Mouse (Mus musculus): ENCODE data around the gene Rptor.
A peak's percentile ranks its signal among the peaks of the same experiment; 100 is the strongest.
"Not testable (repeated sequence)": the region's sequence is repeated elsewhere in the genome, so short reads cannot be mapped to it uniquely, and the experiment has no call there.

Gene Rptor

DNA sequence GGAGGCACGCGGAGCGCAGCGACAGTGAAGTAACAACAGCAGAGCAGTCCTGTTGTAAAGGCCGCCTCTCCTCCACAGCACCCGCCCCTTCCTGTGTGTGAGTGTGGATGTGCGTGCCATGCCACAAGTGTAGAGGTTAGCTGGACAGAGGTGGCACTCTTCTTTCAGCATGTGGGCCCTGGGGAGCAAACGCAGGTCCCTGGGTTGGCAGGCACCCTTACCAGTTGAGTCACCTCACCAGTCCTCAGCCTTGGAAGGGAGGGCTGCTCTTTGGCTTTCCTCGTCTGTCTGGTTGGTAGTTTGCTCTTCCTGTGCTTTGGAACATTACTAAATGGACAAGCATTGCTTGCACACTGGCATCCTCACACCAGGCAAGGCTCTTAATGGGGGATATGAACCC lies 50.6 kb downstream of the Rptor start:
- no peak for DNase-seq (ENCODE audit: low read depth)

DNA sequence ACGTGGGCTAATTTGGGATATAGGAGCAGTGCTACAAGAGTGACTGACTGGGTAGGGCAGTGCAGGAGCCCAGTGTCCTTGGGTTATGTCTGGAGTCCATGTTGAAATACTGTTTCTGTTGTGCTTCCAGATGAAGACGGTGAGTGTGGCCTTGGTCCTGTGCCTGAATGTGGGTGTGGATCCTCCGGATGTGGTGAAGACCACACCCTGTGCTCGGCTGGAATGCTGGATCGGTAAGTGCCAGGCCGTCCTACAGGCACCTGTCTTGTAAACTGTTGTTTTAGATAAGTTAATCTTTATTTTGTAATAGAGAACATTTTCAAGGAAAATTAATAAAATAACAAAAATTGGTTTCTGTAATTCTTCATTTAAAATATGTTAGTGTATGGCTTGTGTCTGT lies 54.8 kb downstream of the Rptor start:
- no peak for DNase-seq (ENCODE audit: low read depth)

DNA sequence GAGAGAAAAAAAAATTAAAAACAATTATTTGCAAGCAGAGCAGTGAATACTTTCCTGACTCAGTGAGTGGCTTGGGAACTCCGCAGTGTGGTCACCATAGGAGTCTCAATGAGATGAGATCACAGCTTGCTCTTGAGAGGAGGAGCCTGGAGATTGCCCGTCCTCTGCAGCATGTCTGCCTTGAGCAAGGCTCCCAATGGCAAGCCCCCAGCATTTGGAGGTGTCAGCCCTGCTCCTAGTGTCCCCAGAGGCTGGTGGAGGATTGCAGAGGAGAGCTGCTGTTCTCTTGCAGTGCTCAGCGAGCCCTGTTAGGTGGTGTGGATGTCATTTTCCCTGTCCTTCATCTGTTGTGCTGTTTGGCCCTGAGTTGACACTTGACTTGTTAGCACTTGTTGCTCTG lies 56.6 kb downstream of the Rptor start:
- DNase-seq (ENCODE audit: low read depth), result no peak

DNA sequence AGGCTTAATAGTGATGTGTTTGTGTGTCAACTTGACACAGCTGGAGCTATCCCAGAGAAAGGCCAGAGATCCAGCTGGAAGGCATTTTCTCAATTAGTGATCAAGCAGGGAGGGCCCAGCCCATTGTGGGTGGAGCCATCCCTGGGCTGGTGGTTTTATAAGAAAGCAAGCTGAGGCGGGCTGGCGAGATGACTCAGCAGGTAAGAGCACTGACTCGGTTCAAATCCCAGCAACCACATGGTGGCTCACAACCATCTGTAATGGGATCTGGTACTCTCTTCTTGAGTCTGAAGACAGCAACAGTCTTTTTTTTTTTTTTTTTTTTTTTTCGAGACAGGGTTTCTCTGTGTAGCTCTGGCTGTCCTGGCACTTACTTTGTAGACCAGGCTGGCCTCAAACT lies 58.8 kb downstream of the Rptor start:
- not testable (repeated sequence) for DNase-seq (ENCODE audit: low read depth)

DNA sequence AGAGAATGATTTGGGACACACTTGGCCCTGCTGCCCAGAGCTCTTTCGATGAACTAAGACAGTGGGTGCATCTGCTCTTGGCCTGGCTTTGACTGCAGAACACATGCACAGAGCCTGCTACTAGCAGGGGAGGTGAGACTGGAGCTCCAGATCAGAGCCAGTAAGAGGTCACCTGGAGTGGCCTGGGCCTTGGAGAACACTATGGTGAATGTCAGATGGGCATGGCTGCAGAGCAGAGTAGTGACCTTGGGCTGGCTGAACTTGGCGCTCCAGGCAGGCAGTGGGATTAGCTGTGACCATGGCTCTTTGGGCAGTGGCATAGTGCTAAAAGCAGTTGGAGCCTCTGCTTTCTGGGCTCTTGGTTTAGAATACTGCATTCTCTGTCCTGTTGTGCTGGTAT lies 61.2 kb downstream of the Rptor start:
- DNase-seq (ENCODE audit: low read depth), result no peak

DNA sequence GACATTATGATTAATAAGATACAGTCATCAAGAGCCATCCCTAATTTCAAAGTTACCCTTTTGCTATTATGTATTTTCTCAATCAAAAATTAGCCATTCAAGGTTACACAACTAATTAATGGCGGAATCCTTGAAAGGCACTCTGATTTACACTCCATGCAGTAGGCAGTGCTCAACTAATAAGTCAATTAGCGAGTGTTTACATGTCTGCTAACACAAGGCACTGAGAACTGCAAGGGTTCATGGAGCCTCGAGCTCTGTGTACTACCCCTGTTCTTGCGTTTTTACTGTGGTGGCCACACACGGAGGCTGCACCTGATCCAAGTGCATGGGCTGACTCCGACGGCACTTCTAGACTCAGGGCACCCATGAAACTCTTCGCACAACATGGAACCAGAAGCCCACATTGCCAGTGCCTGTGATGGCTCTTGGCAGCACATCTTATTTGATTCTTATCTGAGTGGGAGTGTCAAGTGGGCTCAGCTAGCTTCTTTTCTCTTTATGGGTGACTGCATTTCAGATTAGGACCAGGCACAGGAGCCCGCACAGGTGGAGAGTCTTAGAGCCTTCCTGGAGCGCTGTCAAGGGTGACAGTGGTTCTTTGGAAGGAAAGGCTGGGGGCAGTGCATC lies 62.1 kb downstream of the Rptor start:
- DNase-seq (ENCODE audit: low read depth), result no peak

DNA sequence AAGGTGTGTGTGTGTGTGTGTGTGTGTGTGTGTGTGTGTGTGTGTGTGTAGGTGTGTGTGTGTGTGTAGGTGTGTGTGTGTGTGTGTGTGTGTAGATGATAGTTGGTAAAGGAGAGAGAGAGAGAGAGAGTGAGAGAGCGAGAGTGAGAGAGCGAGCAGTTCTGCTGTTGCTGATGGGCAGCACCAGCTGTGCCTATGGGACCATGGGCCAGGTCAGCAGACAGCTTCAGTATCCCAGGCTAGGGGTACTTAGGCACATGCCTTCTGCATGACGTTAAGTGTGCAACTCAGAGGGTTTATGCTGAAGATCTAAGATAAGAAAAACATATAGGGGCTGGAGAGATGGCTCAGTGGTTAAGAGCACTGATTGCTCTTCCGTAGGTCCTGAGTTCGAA lies 62.6 kb downstream of the Rptor start:
- no peak for DNase-seq (ENCODE audit: low read depth)

DNA sequence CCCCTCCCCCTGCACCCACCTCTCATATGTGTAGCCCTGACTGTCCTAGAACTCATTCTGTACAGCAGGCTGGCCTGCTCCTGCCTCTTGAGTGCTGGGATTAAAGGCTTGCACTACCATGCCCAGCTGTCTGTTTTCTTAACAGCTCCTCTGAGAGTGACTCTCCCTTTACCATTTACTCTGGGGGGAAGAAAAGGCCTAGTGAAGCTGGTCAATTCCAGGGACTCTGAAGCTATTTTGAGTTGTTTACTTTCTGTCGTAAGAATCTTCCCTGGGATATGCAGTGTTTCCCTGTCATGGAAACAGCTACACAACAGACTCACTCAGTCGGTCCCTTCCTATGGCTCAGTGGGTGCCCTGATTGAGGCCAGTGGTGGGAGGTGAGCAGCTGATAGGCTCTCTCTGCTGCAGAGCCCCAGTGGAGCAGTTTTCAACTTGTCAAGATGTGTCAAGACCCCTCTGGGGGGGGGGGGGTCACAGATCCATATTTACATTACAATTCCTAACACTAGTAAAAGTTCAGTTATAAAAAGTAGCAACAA lies 63.9 kb downstream of the Rptor start:
- no peak for DNase-seq (ENCODE audit: low read depth)

DNA sequence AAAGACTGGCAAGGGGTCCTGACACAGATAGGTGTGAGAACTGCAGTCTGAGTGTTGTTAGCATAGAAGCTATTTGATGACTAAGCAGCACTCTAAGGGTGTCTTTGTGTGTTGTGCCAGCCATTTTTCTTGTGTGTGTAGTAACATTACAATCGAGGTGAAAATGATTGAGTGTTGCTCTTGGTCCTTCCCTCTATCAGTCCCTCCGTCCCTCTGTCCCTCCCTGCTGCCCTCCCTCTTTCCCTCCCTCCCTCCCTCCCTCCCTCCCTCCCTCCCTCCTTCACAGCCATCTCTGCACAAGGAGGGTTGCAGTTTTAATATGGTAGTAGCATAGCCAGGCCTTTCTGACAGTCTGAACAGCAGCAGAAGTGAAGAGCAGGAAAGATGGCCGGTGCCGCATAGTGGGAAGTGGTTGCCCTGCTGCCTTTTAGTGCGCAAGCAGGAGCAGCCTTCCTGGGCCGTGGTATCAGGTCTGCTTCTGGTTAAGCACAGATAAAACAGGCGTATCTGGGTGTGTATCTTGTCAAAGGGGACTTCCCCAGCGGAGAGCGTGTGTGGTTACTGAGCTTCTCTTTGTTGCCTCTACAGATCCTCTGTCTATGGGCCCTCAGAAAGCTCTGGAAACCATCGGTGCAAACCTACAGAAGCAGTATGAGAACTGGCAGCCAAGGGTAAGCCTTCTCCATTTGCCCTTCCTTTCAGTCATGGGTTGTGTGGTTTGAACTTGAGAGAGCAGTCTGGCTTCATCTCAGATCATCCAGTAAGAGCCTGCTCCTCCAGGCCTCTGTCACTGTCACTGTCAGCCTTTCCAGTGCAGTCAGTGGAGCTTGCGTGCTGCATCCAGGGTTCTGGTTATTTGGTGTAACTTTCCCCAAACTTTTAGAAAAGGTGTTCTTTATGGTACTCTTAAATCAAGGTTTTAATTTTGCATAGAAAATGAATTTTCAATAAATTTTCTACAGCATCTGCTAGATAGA lies 68.3 kb downstream of the Rptor start:
- DNase-seq (ENCODE audit: low read depth), result peak; percentile 90

DNA sequence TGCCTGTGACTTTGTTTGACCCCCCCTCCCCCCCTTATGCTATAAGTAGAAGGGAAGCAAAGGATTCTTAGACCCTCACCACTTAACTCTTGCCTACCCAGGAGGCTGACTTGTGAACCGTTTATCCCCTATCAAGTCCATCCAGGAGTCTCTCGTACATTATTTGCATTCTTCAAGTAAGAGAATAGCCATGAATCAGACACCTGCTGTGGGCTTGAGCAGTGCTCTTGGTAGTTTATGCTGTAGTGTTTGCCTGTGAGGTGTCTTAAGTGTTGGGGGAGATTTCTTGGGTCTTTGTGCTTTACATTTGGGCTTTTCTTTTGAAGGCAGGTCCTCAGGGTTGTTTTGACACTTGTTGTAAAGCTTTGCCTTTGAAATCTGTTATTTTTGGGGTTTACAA lies 69.3 kb downstream of the Rptor start:
- no peak for DNase-seq (ENCODE audit: low read depth)

DNA sequence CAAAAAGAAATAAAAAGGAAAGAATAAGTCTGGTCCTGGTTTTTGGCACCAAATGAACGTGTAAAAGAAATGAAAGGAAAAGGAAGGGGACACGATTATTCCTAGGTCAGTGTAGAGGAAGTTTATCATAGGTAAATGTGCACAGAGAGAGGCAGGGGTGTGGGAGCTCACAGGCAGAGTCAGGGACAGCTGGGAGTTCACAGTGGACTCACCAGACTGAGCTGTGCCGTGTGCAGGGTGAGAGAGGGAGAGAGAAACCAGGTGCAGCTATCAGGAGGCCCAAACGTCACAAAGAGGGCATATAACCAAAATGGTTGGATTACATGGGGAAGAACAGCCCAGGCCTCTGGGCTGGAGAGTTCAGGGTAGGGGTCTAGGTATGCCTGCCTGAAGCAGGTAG lies 70.1 kb downstream of the Rptor start:
- DNase-seq (ENCODE audit: low read depth), result no peak

DNA sequence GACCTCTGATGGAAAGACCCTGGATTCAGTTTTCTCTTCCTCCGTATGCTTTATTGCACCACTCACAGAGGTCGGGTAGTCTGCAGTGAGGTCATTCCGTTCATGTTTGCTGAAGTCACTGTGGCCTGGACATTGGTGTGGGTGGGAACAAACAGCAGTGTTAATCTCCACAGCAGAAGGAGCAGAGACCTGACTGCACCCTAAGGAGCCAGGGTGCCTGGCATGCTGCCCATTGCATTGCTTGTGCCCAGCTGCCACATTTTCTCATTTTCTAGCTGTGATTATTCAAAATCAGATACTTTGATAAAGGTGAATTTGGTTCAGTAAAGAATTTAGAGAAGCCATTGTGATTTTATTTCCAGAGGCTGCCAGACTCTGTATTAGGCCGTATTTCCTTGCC lies 72.1 kb downstream of the Rptor start:
- DNase-seq (ENCODE audit: low read depth), result no peak

DNA sequence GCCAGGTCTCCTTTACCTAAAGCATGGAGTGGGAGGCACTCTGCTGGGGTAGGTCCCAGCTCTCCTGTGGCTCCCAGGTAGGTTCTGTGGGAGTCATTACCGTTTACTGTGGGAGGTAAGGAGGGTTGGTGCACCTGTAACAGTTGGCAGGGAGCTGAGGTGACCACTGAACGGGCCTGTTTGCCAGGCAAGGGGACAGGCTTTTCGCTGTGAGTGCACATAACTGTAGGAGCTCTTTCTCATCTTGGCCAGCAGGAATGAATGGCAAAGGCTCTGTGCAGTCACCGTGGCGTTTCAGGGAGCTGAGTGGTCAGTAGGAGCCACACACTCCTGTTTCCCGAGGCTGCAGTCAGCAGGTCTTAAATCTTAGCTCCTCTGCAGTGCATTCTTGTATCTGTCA lies 72.8 kb downstream of the Rptor start:
- no peak for DNase-seq (ENCODE audit: low read depth)

DNA sequence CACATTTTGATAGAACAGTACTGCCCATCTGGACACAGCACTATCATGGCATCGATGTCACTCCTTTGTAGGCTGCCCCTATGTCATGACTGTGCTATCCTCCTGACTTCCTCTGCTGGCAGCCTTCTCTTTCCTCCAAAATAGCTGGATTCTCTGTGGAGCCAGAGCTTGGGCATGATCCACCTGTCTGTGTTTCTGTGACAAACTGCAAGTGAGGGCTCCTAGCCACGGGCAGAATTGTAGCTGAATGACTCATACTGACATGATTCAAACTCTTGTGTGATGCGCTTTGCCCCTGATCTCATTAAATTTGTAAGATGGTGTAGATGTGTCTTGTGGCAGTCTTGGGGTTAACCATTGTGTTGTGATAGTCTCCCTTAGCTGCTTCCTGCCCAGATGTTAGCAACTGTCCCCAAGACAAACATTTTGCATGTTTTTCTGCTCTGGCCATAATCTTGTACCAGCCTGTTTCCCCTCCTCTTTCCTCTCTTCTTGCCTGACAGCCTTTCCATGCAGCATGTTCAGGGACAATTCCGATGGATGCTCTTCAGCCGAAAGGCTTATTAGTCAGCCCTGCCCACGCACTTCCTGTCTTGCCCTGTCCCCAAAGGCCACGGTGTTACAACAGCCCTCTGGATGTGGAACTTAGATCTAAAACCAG lies 74.2 kb downstream of the Rptor start:
- peak; percentile 43 for DNase-seq (ENCODE audit: low read depth)

DNA sequence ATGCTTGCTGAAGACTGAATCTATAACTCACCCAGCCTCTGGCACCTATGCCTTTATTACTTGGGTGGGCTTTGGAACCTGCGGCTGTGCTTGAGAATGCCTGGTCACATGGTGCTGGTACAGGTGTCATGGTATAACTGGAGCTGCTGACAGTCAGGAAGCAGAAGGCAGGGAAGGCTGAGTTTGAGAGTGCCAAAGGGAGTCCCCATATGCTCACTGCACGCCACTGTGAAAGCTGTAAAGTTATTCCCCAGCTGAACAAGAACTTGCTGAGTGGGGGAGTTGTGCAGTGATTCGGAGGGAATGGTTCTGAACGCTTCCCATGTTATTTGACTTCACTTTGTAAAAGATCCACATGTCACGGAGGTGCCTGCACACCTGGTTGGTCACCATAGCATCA lies 75.7 kb downstream of the Rptor start:
- DNase-seq (ENCODE audit: low read depth), result no peak

DNA sequence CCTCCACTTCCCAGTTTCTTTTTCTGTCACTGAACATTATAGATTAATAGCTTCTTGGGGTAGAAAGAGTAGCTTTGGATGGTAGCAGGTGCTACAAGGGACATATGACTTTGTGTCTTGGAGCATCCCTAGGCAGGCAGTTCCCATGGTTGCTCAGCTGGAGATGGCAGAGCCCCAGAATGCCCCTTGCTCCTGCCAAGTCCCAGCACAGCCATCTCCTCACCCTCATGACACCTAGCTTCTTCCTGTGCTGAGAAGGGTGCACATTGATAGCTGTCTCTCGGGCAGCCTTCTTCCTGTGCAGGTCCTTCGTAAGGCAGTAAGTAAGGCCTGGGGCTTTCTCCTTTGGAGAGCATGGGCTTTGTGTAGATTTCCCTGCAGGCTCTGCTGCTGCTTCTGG lies 78.0 kb downstream of the Rptor start:
- peak; percentile 42 for DNase-seq (ENCODE audit: low read depth)

DNA sequence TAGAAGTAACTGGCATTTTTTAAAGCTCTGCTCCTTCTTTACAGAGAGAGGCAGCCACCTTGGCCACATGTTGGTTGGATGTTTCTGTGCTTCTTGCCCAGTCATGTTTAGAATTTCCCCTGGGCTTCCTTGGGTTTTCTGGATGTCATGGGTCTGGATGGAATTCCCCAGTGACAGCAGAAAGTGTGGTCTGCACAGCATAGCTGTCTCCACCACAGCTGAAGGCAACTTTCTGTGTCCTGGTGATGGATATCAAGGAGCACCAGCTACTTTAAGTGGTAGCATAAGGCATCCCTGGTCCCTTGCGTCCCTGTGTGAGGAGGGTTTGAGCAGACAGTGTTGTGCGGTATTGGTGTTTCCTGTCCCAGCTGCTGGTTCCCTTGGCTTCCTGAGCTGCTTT lies 79.6 kb downstream of the Rptor start:
- peak; percentile 33 for DNase-seq (ENCODE audit: low read depth)

DNA sequence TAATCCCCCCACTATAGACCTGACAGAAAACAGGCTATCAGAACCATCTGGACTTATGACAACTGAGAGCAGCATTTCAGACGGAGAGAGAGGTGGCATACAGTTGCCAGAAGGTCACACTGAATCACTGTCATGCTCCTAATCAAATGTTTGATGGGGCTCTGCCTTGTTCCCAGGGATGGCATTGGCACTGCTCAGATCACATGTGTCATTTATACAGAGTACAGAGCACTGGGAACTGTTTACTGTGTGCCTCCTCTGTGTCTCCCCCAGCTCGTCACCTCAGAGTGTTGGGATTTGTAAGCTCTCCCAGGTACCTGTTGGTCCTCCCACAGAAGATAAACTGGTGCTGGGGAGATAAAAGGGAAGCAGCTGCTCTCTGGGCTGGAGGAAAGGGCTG lies 81.1 kb downstream of the Rptor start:
- DNase-seq (ENCODE audit: low read depth), result no peak

DNA sequence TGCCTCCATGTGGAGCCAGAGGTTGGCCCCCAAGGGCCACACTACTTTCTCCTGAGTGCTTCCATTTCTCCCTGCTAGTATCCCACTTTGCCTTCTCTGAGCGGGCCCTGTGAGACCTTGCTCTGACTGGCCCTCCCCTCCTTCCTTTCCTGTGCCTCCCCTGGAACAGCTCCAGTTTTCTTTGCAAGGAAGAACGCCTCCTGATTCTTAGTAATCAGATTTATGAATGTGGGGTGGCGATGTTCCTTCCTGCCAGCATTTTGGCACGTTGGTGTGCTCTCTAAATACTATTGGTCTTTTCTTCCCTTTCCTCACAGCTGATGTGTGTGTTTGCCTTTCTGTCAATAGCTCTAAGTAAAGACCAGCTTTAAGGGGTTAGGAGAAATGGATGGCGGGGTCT lies 82.8 kb downstream of the Rptor start:
- no peak for DNase-seq (ENCODE audit: low read depth)

DNA sequence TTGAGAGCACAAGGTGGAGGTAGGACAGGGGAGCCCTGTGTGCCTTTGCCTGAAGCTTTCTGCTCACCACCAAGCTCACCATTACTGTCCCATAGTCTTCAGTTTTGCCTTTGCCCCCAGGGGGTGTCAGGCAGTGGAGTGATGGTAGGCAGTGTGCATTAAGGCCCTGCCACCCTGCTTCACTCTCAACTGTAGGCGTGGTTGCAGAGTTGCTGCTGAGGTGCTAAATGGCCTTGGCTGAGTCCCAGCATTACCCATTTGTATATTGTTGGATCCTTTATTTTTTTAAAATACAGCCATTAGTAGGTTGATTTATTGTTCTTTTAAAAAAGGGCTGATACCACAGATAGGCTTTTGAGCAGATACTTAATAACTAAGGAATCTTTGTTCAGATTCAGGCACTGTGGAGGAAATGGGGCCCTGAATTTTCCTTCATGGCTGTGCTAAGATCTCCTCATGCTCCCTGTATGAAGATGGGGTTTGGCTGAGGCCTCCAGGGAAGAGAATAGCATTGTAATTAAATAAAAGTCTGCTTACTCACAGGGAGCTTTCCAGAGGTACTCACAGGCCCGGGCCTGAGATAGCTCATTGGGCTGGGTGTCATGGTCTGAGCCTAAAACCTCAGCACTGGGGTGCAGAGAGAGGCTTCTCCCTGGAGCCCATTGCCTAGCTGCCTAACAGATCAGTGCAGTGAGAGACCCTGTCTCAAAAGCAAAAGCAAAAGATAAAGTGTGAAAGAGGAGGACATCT lies 83.4 kb downstream of the Rptor start:
- DNase-seq (ENCODE audit: low read depth), result no peak

DNA sequence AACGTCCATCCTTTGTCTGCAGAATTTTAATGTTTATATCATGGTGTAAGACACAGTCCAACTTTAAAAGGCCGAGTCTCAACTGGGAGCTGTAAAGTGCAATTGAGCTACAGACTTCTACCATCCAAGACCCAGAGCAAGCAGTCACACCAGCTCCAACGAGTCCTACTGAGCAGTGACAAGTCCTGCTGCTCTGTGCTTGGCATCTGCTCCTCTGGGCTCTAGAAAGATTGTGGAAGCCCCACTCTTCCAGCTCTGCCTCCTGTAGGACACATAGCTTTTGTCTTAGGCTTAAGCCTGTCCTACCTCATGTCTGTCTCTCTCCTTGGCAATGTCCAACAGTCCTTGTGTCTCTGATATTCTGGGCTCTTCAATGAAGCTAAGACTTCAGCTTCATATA lies 84.6 kb downstream of the Rptor start:
- DNase-seq (ENCODE audit: low read depth), result no peak

DNA sequence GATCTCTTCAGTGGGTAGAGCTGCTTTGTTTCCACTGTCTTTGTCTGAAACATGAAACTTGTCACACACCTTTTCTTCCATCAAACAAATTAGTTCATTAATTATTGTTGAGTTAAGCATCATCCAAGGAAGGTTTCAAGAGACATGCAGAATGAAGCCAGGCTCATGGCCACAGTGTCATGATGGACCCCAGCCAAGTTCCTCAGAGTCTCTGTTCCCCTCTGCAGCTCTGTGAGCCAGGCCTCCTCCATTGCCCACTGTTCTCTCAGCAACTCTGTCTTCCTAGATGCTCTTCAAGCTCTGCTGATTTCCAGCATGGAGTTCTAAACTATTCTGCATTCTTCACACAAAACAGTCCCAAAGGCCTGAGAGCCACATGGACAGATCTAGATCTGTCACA lies 85.3 kb downstream of the Rptor start:
- DNase-seq (ENCODE audit: low read depth), result no peak

All from naive thymus-derived CD4-positive, alpha-beta T cell, adult 2 months (primary cell).